Mouse (Mus musculus) gastrocnemius, adult 18-20 months (tissue): ENCODE measurements around the gene Itga9. TPM values are rescaled to one million over a fixed set of nuclear protein-coding genes. Genes with fewer than 3 reads are reported as not detected.
A peak's percentile ranks its signal among the peaks of the same experiment; 100 is the strongest.

Experiments used
- DNase-seq: peaks from one replicate; pipeline ENCODE4 v3.0.0; 2021; ENCODE audit warnings: low spot score
- total RNA-seq, 2 experiments: library from RNA; stranded (reverse); gene quantifications; 2 replicates each; pipeline ENCODE4 v1.2.3; 2021

The Itga9 gene
- total RNA-seq, 2 experiments from 2014 or later, result 3.3 to 5.2 TPM

DNA sequence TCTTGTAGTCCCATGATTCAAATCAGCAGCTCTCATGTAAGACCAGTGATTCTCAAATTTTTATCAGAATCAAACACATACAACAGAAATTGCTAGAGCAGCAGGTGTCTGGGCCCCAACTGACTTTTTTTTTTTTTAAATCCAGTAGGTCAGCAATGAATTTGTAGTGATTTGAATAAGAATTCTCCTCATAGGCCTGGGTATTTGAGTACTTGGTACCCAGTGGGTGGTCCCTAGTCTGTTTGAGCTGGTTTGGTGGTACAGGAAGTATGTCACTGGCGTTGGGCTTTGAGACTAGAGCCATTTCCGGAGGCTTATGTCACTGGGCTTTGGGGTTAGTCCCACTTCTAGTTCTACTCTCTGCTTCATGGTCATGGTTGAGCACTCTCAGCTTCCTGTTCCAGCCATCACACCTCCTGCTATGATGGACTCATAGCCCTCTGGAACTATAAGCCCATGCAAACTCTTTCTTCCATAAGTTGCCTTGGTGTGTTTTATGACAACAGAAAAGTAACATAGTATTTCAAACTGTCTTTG lies 116.4 kb downstream of the Itga9 start:
- DNase-seq, result no peak

DNA sequence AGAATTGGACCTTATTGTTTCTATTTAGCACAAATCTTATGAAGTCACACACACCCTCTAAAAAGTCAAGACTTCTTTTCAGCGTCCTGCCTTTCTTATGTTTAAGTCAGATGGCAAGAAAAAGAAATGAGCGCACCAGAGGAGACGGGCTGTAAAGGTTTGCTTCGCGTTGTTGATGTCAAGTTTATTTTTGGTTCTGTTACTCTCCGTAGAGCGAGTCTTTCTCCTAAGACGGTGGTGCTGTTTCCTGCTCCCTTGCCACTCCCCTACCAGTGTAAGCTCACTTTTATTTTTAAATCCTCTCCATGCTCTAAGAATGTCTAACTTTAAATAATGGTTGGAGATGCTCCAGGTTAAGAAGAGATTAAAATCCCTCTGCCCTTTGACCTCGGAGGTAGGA lies 118.6 kb downstream of the Itga9 start:
- no peak for DNase-seq

DNA sequence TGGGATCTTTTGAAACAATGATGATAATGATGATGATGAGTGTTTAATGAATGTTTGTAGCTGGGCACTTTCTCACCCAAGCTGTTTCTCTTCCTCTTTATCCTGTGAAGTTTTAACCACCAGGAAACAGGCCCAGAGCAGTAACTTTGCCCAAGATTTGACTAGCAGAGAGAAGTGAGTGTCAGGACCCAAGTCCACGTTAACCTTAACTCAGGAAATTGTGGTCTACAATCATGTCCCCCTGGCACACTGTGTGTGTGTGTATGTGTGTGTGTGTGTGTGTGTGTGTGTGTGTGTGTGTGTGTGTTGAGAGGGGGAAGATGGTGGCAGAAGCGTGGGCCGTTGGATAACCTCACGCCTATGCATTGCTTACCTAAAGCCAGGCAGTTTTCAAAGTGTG lies 120.1 kb downstream of the Itga9 start:
- DNase-seq, result no peak

DNA sequence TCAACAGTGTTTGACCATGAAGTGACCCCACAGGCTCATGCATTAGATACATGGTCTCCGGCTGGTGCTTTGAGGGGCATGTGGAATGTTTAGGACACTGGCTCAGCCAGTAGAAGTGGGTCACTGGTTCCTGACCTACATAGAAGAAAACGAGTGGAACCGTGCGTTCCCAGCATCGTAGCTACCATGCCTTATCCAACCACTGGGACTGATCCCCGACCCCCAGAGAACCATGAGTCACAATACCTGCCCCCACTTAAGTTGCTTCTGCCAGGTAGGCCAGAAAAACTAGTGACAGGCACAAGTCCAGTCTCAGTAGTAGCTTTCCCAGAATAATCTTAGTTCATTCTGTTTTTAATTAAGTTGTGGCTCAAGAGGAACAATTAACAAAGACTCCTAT lies 121.8 kb downstream of the Itga9 start:
- no peak for DNase-seq

DNA sequence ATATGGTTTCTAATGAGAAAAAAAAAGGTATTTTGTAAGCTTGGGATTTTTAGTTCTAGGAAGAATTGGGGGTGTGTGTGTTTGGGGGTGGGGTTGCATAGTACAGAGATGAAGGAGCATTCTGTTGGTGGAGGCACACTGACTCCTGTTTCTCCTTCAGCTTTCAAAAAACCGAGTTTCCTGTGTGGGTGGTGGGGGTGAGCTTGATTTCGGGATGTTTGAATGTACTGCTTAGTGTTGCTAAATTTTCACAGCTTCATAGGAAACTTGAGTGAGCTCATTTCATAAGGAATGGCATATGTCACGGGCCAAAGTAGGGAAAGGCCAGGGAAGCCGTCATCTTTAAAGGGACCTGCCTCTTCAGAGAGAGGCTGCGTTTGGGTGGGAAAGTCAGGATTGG lies 122.5 kb downstream of the Itga9 start:
- no peak for DNase-seq

DNA sequence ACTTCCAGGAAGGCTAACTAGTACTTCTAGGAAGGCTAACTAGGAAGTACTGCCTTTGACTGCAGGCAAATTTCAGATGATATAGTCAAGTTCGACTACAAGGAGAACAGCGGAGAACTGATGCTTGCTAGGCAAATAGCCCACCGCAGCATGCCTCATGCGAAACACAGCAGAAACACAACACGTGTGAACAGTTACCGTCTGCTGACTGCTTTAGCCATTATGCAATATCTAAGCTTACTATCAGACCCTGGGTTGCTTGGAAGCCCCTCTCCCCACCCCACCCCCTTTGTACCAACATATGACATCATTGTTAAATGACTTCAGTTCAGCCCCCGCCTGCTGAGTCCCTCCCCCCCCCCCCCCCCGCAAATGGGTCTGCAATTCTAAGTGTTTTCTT lies 123.7 kb downstream of the Itga9 start:
- no peak for DNase-seq

DNA sequence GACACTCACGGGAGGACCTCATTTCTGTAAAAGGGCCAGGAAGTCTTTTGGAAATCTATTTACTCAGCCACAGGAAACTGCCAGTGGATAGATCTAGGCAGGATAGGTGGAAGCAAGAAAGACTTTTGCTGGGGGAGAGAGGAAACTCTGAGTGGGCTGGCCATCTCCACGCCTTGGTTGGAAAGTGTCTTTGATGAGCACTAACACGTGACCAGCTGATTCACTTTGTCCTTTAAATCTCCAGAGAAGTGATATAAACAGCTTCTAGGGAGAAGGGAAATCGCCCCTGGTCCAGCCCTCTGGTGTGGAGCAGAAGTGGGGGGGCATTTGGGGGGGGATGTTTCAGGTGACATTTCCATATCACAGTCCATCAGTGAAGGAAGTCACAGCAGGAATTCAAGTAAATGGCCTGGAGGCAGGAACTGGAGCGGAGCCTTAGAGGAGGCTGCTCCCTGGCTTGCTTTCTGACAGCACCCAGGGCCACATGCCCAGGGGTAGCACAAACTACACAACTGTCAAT lies 124.4 kb downstream of the Itga9 start:
- no peak for DNase-seq

DNA sequence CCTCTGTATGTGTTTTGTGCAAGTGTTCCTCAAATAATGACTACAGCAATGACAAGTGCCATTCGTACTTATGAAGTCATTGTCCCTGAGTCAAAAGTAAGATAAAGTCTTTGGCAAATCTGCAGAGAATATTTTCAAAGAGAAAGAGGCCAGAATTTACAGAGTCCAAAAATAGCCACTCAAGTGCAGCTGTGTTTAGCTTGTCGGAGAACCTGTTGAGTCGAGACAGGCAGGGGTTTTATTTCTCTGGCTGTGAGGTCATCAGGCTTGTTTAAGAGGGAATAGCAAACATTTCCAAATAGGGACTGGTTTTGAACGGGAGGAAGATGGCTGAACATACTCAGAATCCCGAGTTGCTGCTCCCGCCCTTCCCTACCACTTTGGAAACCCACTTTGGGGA lies 125.2 kb downstream of the Itga9 start:
- no peak for DNase-seq

DNA sequence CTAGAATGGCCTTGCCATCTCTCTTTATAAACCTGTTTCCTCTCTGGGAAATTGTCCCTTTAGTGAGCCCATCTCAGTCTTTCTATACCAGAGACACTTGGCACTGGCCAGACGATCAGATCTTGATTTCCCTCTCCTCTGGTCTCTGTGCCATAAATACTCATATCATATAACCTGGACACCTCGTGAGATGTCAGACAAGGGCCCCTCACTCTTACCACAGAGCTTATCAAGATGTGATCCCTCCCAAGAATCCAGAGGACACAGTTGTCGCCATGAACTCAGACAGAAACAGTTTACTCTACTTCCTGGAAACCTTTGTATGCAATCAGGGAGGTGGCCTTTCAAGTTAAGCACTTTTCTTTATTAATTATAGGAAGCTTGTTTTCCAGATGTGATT lies 127.1 kb downstream of the Itga9 start:
- DNase-seq, result no peak

DNA sequence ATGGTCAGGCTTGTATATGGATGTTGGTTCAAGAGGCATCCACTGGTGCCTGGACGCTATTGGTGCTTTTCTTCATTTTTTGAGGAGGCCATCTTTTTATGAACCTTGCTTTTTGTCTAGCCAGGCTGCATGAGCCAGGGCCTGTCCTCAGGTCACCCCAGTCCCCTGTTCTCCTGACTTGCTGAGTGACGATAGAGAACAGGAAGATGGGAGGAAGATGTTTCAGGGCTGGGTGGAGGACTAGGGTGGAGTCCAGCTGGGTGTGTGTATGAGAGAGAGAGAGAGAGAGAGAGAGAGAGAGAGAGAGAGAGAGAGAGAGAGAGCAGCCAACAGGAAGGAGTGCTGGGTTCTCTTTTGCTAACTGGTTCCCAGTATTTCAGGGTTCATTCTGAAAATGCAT lies 130.6 kb downstream of the Itga9 start:
- peak; percentile 39 for DNase-seq

DNA sequence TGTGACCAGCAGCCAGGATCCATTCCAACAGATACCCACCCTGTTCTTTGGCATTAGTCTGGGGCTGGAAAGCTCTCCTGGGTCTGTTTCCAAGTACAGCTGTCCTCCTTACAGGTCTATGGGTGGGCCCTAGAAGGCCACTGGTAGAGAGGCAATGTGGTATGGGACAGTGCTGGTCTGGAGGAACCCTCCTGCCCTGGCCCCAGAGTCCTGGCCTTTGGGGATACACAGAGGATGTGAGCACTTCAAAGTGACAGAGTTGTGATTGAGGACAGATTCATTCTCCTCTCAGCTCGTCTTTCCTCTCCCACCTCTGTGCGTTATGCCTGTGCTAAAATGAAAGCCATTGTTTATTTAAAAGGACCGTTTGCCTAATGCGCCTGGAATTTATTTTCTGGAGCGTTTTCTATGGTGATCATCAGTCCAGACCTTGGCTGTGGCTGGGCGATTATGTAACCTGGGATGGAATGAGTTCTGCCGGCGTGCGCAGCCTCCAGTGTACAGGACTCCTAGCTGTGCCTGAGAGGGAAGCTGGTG lies 131.2 kb downstream of the Itga9 start:
- peak; percentile 79 for DNase-seq

DNA sequence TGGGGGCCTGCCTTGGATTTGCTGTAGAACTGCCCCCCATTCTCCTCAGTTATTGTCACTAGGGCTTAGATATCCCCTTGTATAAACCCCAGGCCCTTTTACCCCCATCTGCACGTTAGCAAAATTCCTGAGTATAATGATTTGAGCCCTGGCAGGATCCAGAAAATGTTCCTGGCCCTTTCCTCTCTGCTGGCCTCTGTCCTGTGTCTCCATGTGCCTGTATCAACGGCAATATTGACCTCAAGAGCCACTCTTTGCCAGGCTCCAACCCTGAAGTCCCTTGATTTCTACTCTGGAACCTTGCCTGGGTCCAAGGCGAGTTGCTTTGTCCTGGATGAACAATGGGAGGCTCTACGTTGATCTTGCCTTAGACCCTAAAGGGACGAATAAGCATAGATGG lies 131.8 kb downstream of the Itga9 start:
- peak; percentile 44 for DNase-seq

DNA sequence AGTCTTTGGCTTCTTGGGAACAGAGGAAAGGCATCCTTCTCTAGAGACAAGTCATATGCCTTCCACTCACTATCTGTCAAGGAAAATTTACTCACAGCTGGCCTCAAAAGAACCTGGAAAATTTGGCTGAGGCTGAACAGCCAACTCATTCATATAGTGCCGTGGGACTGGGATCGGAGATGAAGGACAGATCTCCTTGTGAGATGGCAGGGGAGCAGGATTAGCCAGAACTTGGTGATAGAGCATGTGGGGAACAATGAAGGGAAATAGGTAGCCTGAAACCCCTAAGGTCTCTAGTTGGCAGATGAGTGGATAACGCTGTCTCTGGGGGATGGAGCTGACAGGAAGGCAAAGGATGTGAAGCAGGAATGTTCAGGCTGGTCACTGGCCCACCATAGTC lies 132.6 kb downstream of the Itga9 start:
- DNase-seq, result no peak

DNA sequence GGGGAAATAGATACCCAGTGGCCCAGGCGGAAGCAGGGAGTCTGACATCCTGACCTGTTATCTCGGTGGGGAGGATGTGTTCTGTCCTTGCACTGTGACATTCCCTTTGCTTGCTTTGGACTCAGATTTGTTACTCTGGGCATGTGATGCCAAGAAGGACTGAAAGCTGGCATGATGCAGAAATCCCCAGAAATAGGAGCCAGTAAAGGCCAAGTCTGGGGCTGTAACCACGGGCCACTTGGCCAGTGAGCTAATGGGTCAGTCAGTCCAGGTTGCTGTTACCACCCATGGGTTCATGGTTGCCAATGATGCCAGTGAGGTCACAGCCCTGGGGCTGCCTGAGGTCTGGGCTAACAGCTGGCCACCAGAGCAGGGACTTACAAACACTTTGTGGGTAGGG lies 133.2 kb downstream of the Itga9 start:
- DNase-seq, result no peak

DNA sequence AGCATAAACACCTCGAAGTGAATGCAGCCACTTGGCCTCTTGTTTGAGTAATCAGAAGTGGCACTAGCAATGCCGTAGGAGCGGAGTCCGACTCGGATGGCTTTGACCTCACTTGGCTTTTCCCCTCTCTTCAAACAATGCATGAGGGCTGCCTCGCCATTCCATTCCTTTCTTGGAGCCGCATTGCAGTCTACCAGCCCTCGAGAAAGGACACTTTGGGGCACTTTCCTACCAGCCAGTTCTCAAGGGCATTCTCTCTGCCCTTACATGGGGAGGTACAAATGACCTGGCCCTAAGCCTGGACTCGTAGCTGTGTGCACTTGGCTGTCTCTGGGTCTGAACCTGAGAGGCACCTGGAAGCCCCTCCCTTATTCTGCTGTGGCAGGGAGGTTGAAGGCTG lies 134.8 kb downstream of the Itga9 start:
- DNase-seq, result no peak

DNA sequence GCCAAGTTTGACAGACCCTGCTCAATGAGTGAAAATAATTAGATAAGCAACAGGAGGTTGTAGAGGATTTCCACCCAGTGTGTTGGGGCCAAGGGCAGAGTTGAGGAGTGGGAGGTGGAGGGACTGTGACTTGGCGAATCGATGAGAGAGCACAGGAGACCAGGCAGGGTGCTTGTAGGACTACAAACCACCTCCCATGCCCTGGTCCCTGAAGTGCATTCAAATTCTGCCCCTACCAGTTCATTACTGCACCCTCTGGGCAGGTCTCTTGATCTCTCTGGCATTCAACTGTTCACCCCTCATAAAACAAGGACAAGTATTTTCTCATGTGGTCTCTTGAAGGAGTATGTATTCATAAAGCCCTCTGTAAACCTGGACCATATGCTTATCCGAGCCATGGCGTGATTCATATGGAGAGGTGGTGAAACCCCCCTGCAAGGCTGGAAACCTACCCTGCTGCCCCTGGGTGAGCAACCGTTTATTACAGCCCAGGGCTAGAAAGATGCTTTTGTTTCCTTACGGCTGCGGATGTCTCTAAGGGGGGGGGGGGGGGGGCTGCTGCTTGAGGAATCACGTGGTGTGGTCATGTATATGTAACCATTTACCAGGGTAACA lies 143.0 kb downstream of the Itga9 start:
- DNase-seq, result no peak

DNA sequence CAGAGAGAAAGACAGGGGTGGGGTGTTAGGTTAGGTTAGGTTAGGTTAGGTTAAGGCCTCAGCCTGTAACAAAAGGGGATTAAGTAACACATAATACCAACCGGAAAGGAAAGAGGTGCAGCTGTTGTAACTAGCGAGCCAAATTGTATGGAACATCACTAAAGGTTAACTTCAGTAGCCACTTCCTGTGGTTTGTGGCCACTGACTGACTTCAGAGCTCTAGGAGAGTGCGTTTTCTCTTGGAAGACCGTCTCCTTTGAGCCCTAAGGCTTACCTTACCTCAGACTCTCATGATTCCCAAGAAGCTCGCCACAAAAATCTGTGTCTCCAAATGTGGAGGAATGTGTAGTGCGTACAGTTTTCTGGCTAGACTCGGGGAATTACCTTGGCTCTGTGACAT lies 144.3 kb downstream of the Itga9 start:
- DNase-seq, result no peak

DNA sequence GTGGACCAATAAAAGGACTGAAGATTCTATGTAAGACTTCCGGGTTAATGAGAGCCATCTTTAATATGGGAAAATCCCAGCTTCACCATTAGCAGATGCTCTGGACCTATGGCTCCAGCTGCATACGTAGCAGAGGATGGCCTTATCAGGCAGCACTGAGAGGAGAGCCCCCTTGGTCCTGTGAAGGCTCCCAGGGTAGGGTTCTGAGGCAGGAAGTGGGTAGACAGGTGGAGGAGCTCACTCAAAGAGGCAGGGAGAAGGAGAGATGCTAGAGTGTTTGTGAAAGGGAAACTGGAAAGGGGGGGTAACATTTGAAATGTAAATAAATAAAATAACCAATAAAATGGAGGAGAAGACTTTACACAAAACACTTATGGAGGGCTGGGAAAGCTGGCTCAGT lies 145.9 kb downstream of the Itga9 start:
- DNase-seq, result no peak

DNA sequence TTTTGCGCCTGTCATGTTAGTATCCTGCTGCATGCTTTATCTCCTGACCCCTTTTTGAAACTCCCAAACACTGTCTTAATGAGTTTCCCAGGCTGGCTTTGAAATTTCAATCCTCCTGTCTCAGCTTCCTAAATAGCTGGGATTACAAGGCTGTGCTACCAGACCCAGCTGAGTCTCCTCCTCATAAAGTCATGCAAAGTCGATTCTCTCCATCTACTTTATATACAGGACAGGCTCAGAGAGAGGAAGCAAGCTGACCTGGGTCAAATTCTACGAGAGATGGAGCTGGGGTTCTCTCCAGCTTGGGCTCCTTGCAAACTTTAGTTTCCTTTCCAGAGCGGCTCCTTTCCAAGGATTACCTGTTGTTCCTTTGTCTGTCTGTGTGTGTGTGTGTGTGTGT lies 153.0 kb downstream of the Itga9 start:
- no peak for DNase-seq

DNA sequence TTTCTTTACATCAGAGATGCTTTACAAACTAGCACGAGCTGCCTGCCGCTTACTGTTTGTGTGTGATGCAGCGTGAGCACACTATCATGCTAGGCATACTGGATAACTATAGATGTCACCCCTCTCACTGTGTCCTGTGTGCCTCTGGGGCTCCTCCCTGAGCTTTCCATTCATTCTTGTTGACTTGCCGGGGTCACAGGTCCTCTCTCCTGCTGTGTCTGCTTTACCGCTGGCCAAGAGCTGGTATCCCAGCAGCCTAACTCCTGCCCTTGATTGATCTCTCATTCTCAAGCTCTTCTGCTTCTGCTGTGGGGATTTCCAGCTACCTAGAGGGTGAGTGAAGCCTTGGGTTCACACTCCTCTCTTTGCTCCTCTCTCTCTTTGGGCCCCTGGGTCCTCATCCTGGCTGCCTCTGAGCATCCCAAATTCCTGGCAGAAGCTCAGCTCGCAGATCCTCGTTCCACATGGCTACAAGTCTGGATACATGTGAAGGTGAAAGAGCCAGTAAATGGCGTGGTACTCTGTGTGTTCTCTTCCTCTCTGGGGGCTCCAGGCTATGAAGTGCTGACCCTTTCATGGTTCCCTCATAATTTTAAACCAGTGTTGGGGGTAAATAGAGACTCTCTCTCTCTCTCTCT lies 155.6 kb downstream of the Itga9 start:
- DNase-seq, result no peak

DNA sequence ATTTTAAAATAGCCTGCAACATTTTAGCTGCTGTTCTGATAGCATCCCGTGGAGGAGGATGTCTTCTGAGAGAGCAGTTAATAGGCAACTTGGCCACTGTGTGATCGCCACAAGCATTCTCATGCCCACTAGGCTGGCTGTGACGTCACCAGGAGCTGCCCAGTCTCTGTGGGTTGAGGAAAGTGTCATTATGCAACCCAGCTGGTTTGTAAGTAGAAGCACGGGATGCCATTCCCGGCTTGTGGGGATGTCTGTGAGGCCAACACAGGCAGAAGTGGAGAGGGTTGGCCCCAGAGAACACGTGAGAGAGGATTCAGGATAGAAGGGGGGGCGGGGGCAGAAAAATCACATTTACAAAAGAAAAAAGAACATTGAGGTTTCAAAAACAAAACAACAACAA lies 156.3 kb downstream of the Itga9 start:
- no peak for DNase-seq

DNA sequence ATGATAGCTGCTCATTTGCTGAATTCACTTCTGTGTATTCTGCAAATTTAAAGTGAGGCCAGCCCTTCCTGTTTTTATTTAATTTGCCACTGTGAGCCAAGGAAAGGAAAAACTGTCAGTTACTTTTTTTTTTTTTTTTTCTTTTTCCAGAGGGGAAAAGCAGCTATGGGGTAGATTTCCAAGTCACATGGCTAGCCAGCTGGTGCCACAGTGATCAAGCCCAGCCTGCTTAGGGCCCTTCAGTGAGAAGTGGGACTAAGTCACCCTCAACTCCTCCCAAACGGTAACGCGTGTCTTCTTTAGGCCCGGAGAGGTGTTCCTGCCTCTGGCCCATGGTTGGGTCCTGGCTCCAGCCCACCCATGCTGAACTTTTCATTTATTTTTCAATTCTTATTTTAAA lies 156.7 kb downstream of the Itga9 start:
- no peak for DNase-seq

DNA sequence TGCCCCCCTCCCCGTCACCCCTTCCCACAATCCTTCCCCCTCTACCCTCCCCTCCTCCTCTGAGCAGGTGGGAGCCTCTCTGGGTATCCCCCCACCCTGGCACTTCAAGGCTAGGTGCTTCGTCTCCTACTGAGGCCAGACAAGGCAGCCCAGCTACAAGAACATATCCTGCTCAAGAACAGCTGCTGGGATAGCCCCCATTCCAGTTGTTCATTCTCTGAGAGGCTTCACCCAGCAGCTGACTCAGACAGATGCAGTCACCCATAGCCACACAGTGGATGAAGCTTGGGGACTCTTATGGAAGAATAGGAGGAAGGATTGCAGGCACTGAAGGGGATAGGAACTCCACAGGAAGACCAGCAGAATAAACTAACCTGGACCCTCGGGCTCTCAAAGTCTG lies 157.2 kb downstream of the Itga9 start:
- DNase-seq, result no peak
